Mouse (Mus musculus) G1E (cell line): ENCODE results near the gene Dcdc2a.

ENCODE experiments used
- CTCF ChIP-seq: IDR thresholded peaks from 2 replicates; pipeline ENCODE4 v1.5.1; 2012; ENCODE audit warnings: low read depth, low read length, inconsistent platforms, mixed read lengths
- GATA1 ChIP-seq: IDR thresholded peaks from 2 replicates; pipeline ENCODE4 v1.6.1; 2012; ENCODE audit warnings: borderline replicate concordance, low read length, inconsistent platforms, mixed read lengths
- POLR2AphosphoS5 ChIP-seq: IDR thresholded peaks from 2 replicates; pipeline ENCODE4 v1.6.1; 2012; ENCODE audit warnings: low read depth, low read length, inconsistent platforms; ENCODE audit not compliant: insufficient replicate concordance
- TAL1 ChIP-seq: conservative IDR thresholded peaks from 2 replicates; pipeline ENCODE4 v1.6.1; 2012; ENCODE audit warnings: low read depth, low read length, inconsistent platforms, mixed read lengths

DNA sequence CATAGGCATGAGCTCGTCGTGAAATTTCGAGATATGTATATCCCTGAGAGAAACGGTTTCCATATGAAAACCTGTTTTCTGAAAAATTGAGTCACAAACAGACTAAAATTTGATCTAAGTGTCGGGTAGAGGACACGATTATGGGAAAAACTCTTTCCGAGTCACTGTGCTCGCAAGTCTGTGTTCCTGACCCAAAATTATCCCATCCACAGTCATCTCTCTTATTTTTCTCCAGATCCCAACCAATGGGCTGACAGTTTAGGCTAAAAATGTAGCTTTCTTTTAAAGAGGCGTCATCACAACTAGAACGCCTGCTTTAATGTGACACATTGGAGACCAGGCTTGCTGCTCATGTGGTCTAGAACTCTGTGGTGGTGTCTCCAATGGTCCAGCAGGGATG, 139.9 kb downstream of the Dcdc2a start:
- no peak for TF ChIP-seq CTCF
- TF ChIP-seq TAL1: no peak
- no peak for TF ChIP-seq GATA1
- TF ChIP-seq POLR2AphosphoS5: no peak
